Mouse (Mus musculus): ENCODE measurements around the gene 4933428M09Rik. TPM values are rescaled to one million over a fixed set of nuclear protein-coding genes. Genes with fewer than 3 reads are reported as not detected.
"Not testable (repeated sequence)": the region's sequence is repeated elsewhere in the genome, so short reads cannot be mapped to it uniquely, and the experiment has no call there.

The 4933428M09Rik gene
- polyA plus RNA-seq (2014; fragmentation: Nextera tagmentation; extraction: Ambion mirVana) = not detected in 2 replicates

DNA sequence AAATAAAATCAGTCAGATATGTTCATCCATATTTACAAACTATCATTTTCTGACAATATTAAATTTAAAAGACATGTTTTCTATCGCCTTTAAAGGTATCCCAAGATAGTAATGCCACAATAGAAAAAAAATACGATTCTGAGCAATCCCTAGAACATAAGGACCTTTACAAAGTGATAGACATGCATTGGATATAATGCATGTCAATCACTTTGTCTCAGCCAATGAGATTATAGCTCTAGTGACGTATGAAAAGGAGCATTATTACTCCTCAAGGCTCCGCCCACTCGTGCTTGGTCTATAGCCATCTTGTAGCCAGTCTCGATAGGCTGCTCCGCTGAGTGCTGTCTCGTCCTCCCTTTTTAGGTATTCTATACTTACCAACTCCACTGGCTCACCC is at the start of gene 4933428M09Rik:
Gene 4933428M09Rik, plus strand, starts transcription at position 301 of the 400 bp plus-strand sequence.
- no peaks in the 10 kb centered on the region for H3K4me1 ChIP-seq (ENCODE audit: control insufficient read depth, insufficient read depth, low read length)
- no peaks in the 10 kb centered on the region for H3K9me3 ChIP-seq (replicated peaks; ENCODE audit: control insufficient read depth, low read length)
- no peak for ATAC-seq
- no peak within 1 kb of the TSS for H3K4me2 ChIP-seq (ENCODE audit: low read length)
- no peak within 1 kb of the TSS for H3K4me3 ChIP-seq (ENCODE audit: low read depth, low read length)
- H3K27ac ChIP-seq (ENCODE audit: low read depth, low read length) = no peak within 1 kb of the TSS
- 87% methylated on average over 8 of the region's 8 CpGs for WGBS
- no peaks in the 10 kb centered on the region for H3K27me3 ChIP-seq (replicated peaks; ENCODE audit: control insufficient read depth, insufficient read depth, low read length)
- H3K9ac ChIP-seq (ENCODE audit: low read length) = no peak within 1 kb of the TSS
- no peak for DNase-seq (ENCODE audit: low spot score)
- H3K36me3 ChIP-seq (ENCODE audit: control insufficient read depth, insufficient read depth, low read length) = no peaks in the 10 kb centered on the region

DNA sequence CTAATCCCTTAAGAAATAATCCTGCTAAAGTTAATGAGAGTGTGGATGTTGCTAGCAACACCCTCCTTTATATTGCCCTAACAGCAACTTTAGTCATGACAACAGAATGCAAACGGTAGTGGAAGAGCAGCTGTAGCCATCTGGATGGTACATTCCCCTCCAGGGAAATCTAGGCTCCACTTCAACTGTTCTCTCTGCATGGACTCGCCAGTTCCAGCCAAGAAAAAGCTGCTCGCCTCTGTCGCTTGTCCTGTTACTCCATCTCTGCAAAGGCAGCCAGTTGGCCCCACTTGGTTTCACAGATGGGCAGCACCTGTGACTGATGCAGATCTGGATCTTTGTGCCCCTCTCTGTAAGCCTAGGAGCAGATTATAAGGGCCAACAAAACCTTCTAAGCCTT is 45.0 kb upstream of the 4933428M09Rik start:
- 55% methylated on average over 4 of the region's 4 CpGs for WGBS
- Histone ChIP-seq H3K27me3 (replicated peaks; ENCODE audit: control insufficient read depth, insufficient read depth, low read length) (no peaks in the 10 kb centered on the region), H3K9ac (ENCODE audit: low read length) (no peak overlapping the region), H3K4me3 (ENCODE audit: low read depth, low read length) (no peak overlapping the region), H3K36me3 (ENCODE audit: control insufficient read depth, insufficient read depth, low read length) (no peaks in the 10 kb centered on the region), H3K4me1 (ENCODE audit: control insufficient read depth, insufficient read depth, low read length) (no peaks in the 10 kb centered on the region), H3K4me2 (ENCODE audit: low read length) (no peak overlapping the region), H3K27ac (ENCODE audit: low read depth, low read length) (no peak overlapping the region), H3K9me3 (replicated peaks; ENCODE audit: control insufficient read depth, low read length) (no peaks in the 10 kb centered on the region)
- ATAC-seq = no peak
- peak; percentile 1 for DNase-seq (ENCODE audit: low spot score)

DNA sequence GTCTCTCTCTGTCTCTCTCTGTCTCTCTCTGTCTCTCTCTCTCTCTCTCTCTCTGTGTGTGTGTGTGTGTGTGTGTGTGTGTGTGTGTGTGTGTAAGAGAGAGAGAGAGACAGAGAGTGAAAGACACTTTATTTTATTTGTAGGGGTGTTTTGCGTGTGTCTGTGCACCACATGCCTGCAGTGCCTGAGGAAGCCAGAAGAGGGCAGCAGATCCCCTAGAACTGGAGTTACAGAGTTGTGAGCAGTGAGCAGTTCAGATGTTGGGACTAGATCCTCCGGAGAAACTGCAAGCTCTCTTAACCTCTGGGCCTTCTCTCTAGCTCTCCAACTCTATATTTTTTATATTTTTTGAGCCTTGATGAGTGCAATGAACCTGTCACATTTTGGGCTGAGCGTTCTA is 12.5 kb downstream of the 4933428M09Rik start:
- not testable (repeated sequence) for DNase-seq (ENCODE audit: low spot score); H3K27me3 ChIP-seq (replicated peaks; ENCODE audit: control insufficient read depth, insufficient read depth, low read length); H3K4me2 ChIP-seq (ENCODE audit: low read length); H3K4me1 ChIP-seq (ENCODE audit: control insufficient read depth, insufficient read depth, low read length); H3K36me3 ChIP-seq (ENCODE audit: control insufficient read depth, insufficient read depth, low read length); ATAC-seq; H3K4me3 ChIP-seq (ENCODE audit: low read depth, low read length); H3K27ac ChIP-seq (ENCODE audit: low read depth, low read length); H3K9ac ChIP-seq (ENCODE audit: low read length); H3K9me3 ChIP-seq (replicated peaks; ENCODE audit: control insufficient read depth, low read length)
- 83% methylated on average over 3 of the region's 3 CpGs for WGBS

DNA sequence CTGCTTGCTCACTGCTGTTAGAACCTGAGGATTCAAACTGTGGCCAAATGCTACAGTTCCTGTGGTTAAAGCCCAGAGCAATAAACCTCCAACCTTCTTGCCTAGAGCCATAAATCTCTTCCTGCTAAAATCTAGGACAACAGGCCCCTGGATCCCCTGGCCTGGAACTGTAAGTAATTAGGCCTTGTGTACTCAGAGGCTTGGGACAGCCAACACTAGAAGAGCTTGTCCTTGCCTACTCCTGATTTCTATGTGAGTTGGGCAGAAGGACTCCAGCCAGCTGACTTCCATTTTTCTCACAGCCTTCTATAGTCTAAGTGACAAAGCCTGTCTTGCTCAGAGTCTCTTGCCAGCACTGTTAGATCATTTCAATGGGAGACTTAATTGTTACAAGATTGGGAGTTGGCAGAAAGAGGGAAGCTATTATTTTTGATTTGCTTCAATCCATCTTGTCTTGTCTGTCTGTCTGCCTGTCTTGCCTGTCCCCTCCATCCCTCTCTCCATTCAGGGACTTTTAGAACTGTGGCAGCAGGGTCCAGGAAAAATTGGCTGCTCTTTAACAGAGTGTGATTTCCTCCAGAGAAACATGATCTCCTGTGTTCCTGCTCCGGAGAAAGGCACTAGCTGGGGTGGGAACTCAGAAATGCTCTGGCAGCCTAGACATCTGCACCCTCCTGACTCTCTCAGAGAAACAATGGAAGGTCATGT is 15.7 kb downstream of the 4933428M09Rik start:
- no peak overlapping the region for H3K4me2 ChIP-seq (ENCODE audit: low read length)
- H3K27me3 ChIP-seq (replicated peaks; ENCODE audit: control insufficient read depth, insufficient read depth, low read length) = no peaks in the 10 kb centered on the region
- ATAC-seq (no peak), DNase-seq (ENCODE audit: low spot score) (no peak)
- no peaks in the 10 kb centered on the region for H3K9me3 ChIP-seq (replicated peaks; ENCODE audit: control insufficient read depth, low read length)
- no peaks in the 10 kb centered on the region for H3K4me1 ChIP-seq (ENCODE audit: control insufficient read depth, insufficient read depth, low read length)
- WGBS = 64% methylated on average over 1 of the region's 1 CpGs
- H3K4me3 ChIP-seq (ENCODE audit: low read depth, low read length) = no peak overlapping the region
- no peak overlapping the region for H3K27ac ChIP-seq (ENCODE audit: low read depth, low read length)
- no peaks in the 10 kb centered on the region for H3K36me3 ChIP-seq (ENCODE audit: control insufficient read depth, insufficient read depth, low read length)
- H3K9ac ChIP-seq (ENCODE audit: low read length) = no peak overlapping the region

DNA sequence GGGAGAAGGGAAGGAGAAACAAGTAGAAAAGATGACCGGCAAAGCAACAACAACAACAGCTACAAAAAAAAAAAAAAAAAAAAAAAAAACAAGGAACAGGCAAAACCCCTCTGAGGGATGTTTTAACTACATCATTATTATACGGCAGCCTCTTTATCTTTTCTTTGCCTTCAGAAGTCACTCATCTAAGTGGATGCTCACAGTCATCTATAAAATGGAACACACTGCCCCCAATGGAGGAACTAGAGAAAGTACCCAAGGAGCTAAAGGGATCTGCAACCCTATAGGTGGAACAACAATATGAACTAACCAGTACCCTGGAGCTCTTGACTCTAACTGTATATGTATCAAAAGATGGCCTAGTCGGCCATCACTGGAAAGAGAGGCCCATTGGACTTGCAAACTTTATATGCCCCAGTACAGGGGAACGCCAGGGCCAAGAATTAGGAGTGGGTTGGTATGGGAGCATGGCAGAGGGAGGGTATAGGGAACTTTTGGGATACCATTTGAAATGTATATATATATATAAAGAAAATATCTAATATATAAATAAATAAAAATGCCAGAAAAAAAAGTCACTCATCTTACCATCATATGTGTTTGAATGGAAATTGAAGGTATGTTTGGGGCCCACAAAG is 30.3 kb downstream of the 4933428M09Rik start:
- not testable (repeated sequence) for H3K27ac ChIP-seq (ENCODE audit: low read depth, low read length); H3K36me3 ChIP-seq (ENCODE audit: control insufficient read depth, insufficient read depth, low read length); DNase-seq (ENCODE audit: low spot score); H3K4me1 ChIP-seq (ENCODE audit: control insufficient read depth, insufficient read depth, low read length); H3K9me3 ChIP-seq (replicated peaks; ENCODE audit: control insufficient read depth, low read length); H3K27me3 ChIP-seq (replicated peaks; ENCODE audit: control insufficient read depth, insufficient read depth, low read length); H3K9ac ChIP-seq (ENCODE audit: low read length)
- peak; percentile 42; the same call in 1 of the 2 replicates for ATAC-seq
- Histone ChIP-seq H3K4me3 (ENCODE audit: low read depth, low read length) (peak overlapping the region; percentile 38; the same call in 1 of the 2 replicates), H3K4me2 (ENCODE audit: low read length) (peak overlapping the region; percentile 58)
- 80% methylated on average over 4 of the region's 4 CpGs for WGBS

DNA sequence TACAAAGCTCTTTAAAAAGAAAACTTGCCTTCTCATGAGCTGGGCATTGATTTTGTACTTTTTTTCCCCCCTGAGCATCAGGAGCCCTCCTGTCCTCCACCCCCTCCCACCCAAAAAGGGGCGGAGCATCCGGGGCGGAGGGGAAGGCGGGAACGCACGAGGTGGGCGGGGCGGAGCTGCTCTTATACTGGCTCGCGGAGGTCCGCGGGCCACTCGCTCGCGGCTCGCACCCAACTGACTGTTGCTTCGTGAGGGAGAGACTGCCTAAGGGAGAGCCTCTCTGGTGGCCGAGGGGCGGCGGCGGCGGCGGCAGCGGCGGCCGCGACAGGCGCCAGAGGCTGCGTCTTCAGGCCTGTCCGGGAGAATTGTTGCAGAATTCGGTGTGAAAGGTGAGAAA is 30.8 kb downstream of the 4933428M09Rik start, which contains the start of gene Mum1l1:
Gene Mum1l1, plus strand, starts transcription at position 214 of the 397 bp plus-strand sequence.
- WGBS = 30% methylated on average over 31 of the region's 31 CpGs
- H3K36me3 ChIP-seq (ENCODE audit: control insufficient read depth, insufficient read depth, low read length) = no peaks in the 10 kb centered on the region
- no peaks in the 10 kb centered on the region for H3K4me1 ChIP-seq (ENCODE audit: control insufficient read depth, insufficient read depth, low read length)
- peak within 1 kb of the TSS; percentile 58 for H3K4me2 ChIP-seq (ENCODE audit: low read length)
- peak; percentile 61 for DNase-seq (ENCODE audit: low spot score)
- H3K4me3 ChIP-seq (ENCODE audit: low read depth, low read length) = peak within 1 kb of the TSS; percentile 38
- peak within 1 kb of the TSS; percentile 46; the same call in 1 of the 2 replicates for H3K9ac ChIP-seq (ENCODE audit: low read length)
- H3K9me3 ChIP-seq (replicated peaks; ENCODE audit: control insufficient read depth, low read length) = no peaks in the 10 kb centered on the region
- H3K27me3 ChIP-seq (replicated peaks; ENCODE audit: control insufficient read depth, insufficient read depth, low read length) = no peaks in the 10 kb centered on the region
- ATAC-seq = peak; percentile 97
- H3K27ac ChIP-seq (ENCODE audit: low read depth, low read length) = no peak within 1 kb of the TSS

DNA sequence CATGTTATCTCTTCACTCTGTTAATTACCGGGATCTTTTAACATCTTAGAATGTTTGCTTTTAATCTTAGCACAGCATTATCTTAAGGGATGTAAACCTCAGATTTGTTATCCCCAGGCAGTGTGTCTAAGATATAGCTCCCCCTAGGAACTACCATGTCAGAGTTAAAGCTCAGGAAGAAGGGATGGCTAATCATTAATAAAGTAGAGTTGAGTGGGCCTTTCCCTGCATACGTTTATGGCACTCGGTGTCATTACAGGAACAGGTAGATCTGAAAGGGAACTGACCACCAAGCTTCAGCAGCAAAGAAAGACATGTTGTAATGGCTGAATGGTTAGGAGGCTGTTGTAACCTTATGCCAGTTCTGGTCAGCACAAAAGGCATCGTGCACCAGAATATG is 35.7 kb downstream of the 4933428M09Rik start:
- Histone ChIP-seq H3K36me3 (ENCODE audit: control insufficient read depth, insufficient read depth, low read length) (no peaks in the 10 kb centered on the region), H3K9me3 (replicated peaks; ENCODE audit: control insufficient read depth, low read length) (no peaks in the 10 kb centered on the region), H3K27me3 (replicated peaks; ENCODE audit: control insufficient read depth, insufficient read depth, low read length) (no peaks in the 10 kb centered on the region), H3K9ac (ENCODE audit: low read length) (no peak overlapping the region), H3K4me1 (ENCODE audit: control insufficient read depth, insufficient read depth, low read length) (no peaks in the 10 kb centered on the region), H3K4me2 (ENCODE audit: low read length) (no peak overlapping the region), H3K4me3 (ENCODE audit: low read depth, low read length) (no peak overlapping the region), H3K27ac (ENCODE audit: low read depth, low read length) (no peak overlapping the region)
- DNase-seq (ENCODE audit: low spot score) (no peak), ATAC-seq (no peak)
- WGBS = 79% methylated on average over 4 of the region's 4 CpGs

DNA sequence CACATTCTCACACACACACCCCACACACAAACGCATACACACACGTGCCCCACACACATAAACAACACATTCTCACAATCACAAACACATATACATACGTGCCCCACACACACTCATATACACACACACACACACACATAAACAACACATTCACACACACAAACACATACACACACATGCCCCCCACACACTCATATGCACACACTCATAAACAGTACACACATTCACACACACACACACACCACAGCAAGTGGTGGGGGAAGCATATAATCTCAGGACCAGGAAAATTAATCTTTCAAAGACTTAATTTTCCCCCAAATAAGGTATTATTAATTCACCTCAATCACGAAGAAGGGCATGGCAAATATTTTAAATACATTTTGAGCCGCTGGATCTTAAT is 37.4 kb downstream of the 4933428M09Rik start:
- H3K9me3 ChIP-seq (replicated peaks; ENCODE audit: control insufficient read depth, low read length) = no peaks in the 10 kb centered on the region
- H3K36me3 ChIP-seq (ENCODE audit: control insufficient read depth, insufficient read depth, low read length) = no peaks in the 10 kb centered on the region
- no peaks in the 10 kb centered on the region for H3K4me1 ChIP-seq (ENCODE audit: control insufficient read depth, insufficient read depth, low read length)
- H3K4me2 ChIP-seq (ENCODE audit: low read length) = peak overlapping the region; percentile 49
- no peak overlapping the region for H3K4me3 ChIP-seq (ENCODE audit: low read depth, low read length)
- H3K9ac ChIP-seq (ENCODE audit: low read length) = no peak overlapping the region
- no peaks in the 10 kb centered on the region for H3K27me3 ChIP-seq (replicated peaks; ENCODE audit: control insufficient read depth, insufficient read depth, low read length)
- no peak overlapping the region for H3K27ac ChIP-seq (ENCODE audit: low read depth, low read length)
- WGBS = 74% methylated on average over 5 of the region's 5 CpGs
- ATAC-seq (peak; percentile 24; the same call in 1 of the 2 replicates), DNase-seq (ENCODE audit: low spot score) (no peak)

Measured in forebrain, embryonic 14.5 days (tissue).